Mouse (Mus musculus) thymus, postnatal 4 days (tissue): ENCODE data around the gene Ccsap.
"Not testable (repeated sequence)": the region's sequence is repeated elsewhere in the genome, so short reads cannot be mapped to it uniquely, and the experiment has no call there.

ENCODE experiments used
- DNase-seq: peaks from one replicate; pipeline ENCODE4 v3.0.0; 2021

Gene Ccsap

GRCm38 (mm10) chr8:123832757-123833156, 27.3 kb downstream of the Ccsap start:
- DNase-seq, result peak; percentile 81

GRCm38 (mm10) chr8:123827523-123827922, 32.5 kb downstream of the Ccsap start:
- DNase-seq, result no peak

GRCm38 (mm10) chr8:123826758-123827157, 33.3 kb downstream of the Ccsap start:
- no peak for DNase-seq

GRCm38 (mm10) chr8:123826001-123826400, 34.0 kb downstream of the Ccsap start:
- DNase-seq, result peak; percentile 25

- no peak for DNase-seq
Measured at GRCm38 (mm10) chr8:123823532-123824123, 36.4 kb downstream of the Ccsap start.

- DNase-seq, result peak; percentile 30
Measured at GRCm38 (mm10) chr8:123823111-123823510, 36.9 kb downstream of the Ccsap start.

GRCm38 (mm10) chr8:123820780-123821179, 39.2 kb downstream of the Ccsap start:
- no peak for DNase-seq

GRCm38 (mm10) chr8:123819683-123820610, 40.1 kb downstream of the Ccsap start:
- DNase-seq, result no peak

- no peak for DNase-seq
Measured at GRCm38 (mm10) chr8:123817747-123818146, 42.3 kb downstream of the Ccsap start.

- DNase-seq, result no peak
Measured at GRCm38 (mm10) chr8:123816939-123817338, 43.1 kb downstream of the Ccsap start.

GRCm38 (mm10) chr8:123815325-123815724, 44.7 kb downstream of the Ccsap start:
- DNase-seq, result no peak

- no peak for DNase-seq
Measured at GRCm38 (mm10) chr8:123813892-123814266, 46.1 kb downstream of the Ccsap start.

- no peak for DNase-seq
Measured at GRCm38 (mm10) chr8:123813173-123813891, 46.7 kb downstream of the Ccsap start.

- no peak for DNase-seq
Measured at GRCm38 (mm10) chr8:123812227-123812626, 47.8 kb downstream of the Ccsap start.

- not testable (repeated sequence) for DNase-seq
Measured at GRCm38 (mm10) chr8:123809342-123809741, 50.7 kb downstream of the Ccsap start.

- no peak for DNase-seq
Measured at GRCm38 (mm10) chr8:123808671-123809070, 51.3 kb downstream of the Ccsap start.

- DNase-seq, result no peak
Measured at GRCm38 (mm10) chr8:123807852-123808573, 52.0 kb downstream of the Ccsap start.

GRCm38 (mm10) chr8:123807024-123807431, 53.0 kb downstream of the Ccsap start:
- no peak for DNase-seq

GRCm38 (mm10) chr8:123806374-123806935, 53.6 kb downstream of the Ccsap start:
- no peak for DNase-seq

- peak; percentile 82 for DNase-seq
Measured at GRCm38 (mm10) chr8:123805718-123806373, 54.2 kb downstream of the Ccsap start, which contains the start of gene Rab4a. Gene Rab4a (plus strand): TSS chr8:123805985.

GRCm38 (mm10) chr8:123805209-123805717, 54.7 kb downstream of the Ccsap start:
- no peak for DNase-seq

- no peak for DNase-seq
Measured at GRCm38 (mm10) chr8:123804586-123804985, 55.4 kb downstream of the Ccsap start.
